Comparison of ENCODE assay signal across 13 mouse cellular contexts in the genomic region with DNA sequence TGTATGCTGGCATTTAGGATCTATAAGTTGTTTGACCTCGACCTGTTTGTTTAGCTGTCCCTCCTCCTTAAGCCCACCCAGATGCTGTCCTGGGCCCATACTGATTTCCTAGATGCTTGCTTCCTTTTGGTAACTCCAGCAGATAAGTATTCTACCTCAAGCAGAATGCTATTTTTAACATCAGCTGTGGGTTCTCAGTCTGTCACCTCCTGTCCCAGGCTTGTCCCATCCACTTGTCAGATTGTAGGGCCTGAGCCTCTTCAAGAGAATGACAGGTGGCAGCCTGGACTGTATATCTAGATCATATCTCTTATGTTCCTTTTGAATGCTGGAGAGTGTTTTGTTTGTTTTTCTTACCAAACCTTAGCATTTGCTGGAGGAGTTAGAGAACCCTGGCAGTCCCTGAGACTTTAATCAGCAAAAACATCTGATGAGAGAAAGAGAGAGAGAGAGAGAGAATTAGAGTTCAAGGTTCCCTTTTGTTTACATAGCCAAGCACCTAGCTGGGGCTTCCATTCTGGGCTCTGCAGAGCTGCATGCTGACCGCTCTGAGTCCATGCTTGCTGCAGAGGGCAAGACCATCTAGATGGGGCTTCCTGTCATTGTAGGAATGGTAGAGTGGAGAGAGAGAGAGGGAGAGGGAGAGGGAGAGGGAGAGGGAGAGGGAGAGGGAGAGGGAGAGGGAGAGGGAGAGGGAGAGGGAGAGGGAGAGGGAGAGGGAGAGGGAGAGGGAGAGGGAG.
"Had no signal": no experiment of that assay in that cellular context is flagged by ENCODE, and none has a peak within 500 bp of the region (broad histone marks: within the 10 kb centered on the region; RNA-seq: fewer than 3 reads in every experiment).

No protein-coding gene starts in this region.

- H3K36me3 ChIP-seq: lung, embryonic 15.5 days; midbrain, embryonic 13.5 days; midbrain, embryonic 15.5 days; neural tube, embryonic 12.5 days; stomach, embryonic 15.5 days had no signal

- H3K27ac ChIP-seq: lung, embryonic 15.5 days; macrophage; midbrain, embryonic 13.5 days; midbrain, embryonic 15.5 days; neural tube, embryonic 12.5 days; stomach, embryonic 15.5 days; stomach, postnatal 0 days had no signal

- H3K9ac ChIP-seq: lung, embryonic 15.5 days; midbrain, embryonic 13.5 days; midbrain, embryonic 15.5 days; neural tube, embryonic 12.5 days; stomach, embryonic 15.5 days had no signal

- H3K4me2 ChIP-seq: lung, embryonic 15.5 days; midbrain, embryonic 11.5 days; midbrain, embryonic 13.5 days; midbrain, embryonic 15.5 days; neural tube, embryonic 12.5 days; stomach, embryonic 15.5 days had no signal

- H3K9me3 ChIP-seq: lung, embryonic 15.5 days; midbrain, embryonic 15.5 days; stomach, embryonic 15.5 days had no signal

- DNase-seq: right cerebral cortex, postnatal 14 days; thymus, adult 2 months; thymus, postnatal 25 days had no signal

- ATAC-seq: lung, postnatal 0 days; midbrain, embryonic 13.5 days; midbrain, embryonic 15.5 days had no signal

- H3K4me1 ChIP-seq: megakaryocyte, embryonic 14.5 days; stomach, embryonic 15.5 days had no signal

- H3K27me3 ChIP-seq: lung, embryonic 15.5 days; midbrain, embryonic 13.5 days; midbrain, embryonic 15.5 days; neural tube, embryonic 12.5 days; stomach, embryonic 15.5 days had no signal

- H3K4me3 ChIP-seq: lung, embryonic 15.5 days; megakaryocyte, embryonic 14.5 days; midbrain, embryonic 13.5 days; midbrain, embryonic 15.5 days; neural tube, embryonic 12.5 days; stomach, embryonic 15.5 days had no signal
